Mouse (Mus musculus) myocyte (in vitro differentiated cells): ENCODE measurements at regions not wholly inside any gene's neighbourhood (a gene's known extent, or its start where the extent isn't known, plus 50 kb on each side); places are given as distances from the start of the nearest gene placed in this dataset.

Experiments
- CEBPB ChIP-seq: IDR thresholded peaks from 2 replicates; pipeline ENCODE4 v1.6.1; 2011; ENCODE audit warnings: mild to moderate bottlenecking, moderate library complexity; ENCODE audit not compliant: poor library complexity, insufficient read depth, severe bottlenecking
- E2F4 ChIP-seq: IDR thresholded peaks from one replicate; pipeline ENCODE4 v1.6.1; 2011; ENCODE audit warnings: mild to moderate bottlenecking, control low read depth, moderate library complexity; ENCODE audit not compliant: insufficient read depth
- MAX ChIP-seq: IDR thresholded peaks from one replicate; pipeline ENCODE4 v1.6.1; 2011; ENCODE audit warnings: low read depth, mild to moderate bottlenecking, control low read depth
- MYOG ChIP-seq, 3 experiments: IDR thresholded peaks; one replicate each; pipeline ENCODE4 v1.6.1; 2011; ENCODE audit warnings: control low read depth in 2 of 3, low read depth in 2 of 3, mild to moderate bottlenecking in 2 of 3; ENCODE audit not compliant: insufficient read length in 2 of 3, control insufficient read depth in 1 of 3, insufficient read depth in 1 of 3
- POLR2A ChIP-seq: IDR thresholded peaks from one replicate; pipeline ENCODE4 v1.6.1; 2011; ENCODE audit warnings: low read depth, mild to moderate bottlenecking, control low read depth, moderate library complexity; ENCODE audit not compliant: insufficient read length
- POLR2AphosphoS2 ChIP-seq: IDR thresholded peaks from one replicate; pipeline ENCODE4 v1.6.1; 2011; ENCODE audit warnings: low read depth, control low read depth; ENCODE audit not compliant: insufficient read length
- REST ChIP-seq: IDR thresholded peaks from one replicate; pipeline ENCODE4 v1.6.1; 2011; ENCODE audit warnings: mild to moderate bottlenecking, control low read depth, moderate library complexity; ENCODE audit not compliant: insufficient read depth, insufficient read length
- SRF ChIP-seq: IDR thresholded peaks from one replicate; pipeline ENCODE4 v1.6.1; 2011; ENCODE audit warnings: low read depth; ENCODE audit not compliant: control insufficient read depth, insufficient read length
- TCF12 ChIP-seq: IDR thresholded peaks from one replicate; pipeline ENCODE4 v1.6.1; 2011; ENCODE audit warnings: mild to moderate bottlenecking, control low read depth; ENCODE audit not compliant: poor library complexity, insufficient read depth, severe bottlenecking
- TCF3 ChIP-seq: IDR thresholded peaks from one replicate; pipeline ENCODE4 v1.6.1; 2011; ENCODE audit warnings: low read depth, control low read depth; ENCODE audit not compliant: insufficient read length
- USF1 ChIP-seq: IDR thresholded peaks from one replicate; pipeline ENCODE4 v1.6.1; 2011; ENCODE audit warnings: low read depth, mild to moderate bottlenecking, control low read depth, moderate library complexity

DNA sequence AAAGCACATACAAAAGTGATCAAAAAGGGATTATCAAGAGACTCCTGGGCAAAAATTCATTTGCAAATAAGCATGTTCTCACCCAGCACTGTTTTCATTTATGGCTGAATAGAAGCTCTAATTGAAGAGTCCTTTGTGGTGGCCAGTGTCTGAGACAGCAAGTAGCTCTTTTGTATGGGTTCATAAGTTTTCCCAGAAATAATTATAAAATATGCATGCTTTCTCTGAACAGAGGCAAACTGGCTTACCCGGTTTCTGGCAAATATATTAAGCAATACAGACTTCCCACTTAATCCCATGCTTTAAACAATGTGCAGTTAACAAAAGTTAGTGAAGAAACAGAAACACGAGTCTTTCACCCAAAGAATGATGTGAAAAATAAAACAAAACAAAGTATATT is 2758.8 kb upstream of the Gm7489 start:
- no peak for TF ChIP-seq TCF12
- no peak for TF ChIP-seq MYOG (IDR thresholded peaks at IDR 0.05; ENCODE audit: control insufficient read depth in 1 of 3, insufficient read depth in 1 of 3, insufficient read length in 2 of 3, low read depth in 2 of 3)
- TF ChIP-seq POLR2A = no peak
- no peak for TF ChIP-seq POLR2AphosphoS2
- TF ChIP-seq MAX = no peak
- no peak for TF ChIP-seq E2F4
- no peak for TF ChIP-seq SRF
- no peak for TF ChIP-seq USF1
- no peak for TF ChIP-seq CEBPB
- TF ChIP-seq REST = no peak
- TF ChIP-seq TCF3 = no peak
